Mouse (Mus musculus): ENCODE data around the gene U90926.

The U90926 gene

GRCm38 (mm10) chr5:92215308-92215707 is at the start of gene U90926:
U90926 (minus strand) TSS chr5:92215408.
- no peak for DNase-seq

GRCm38 (mm10) chr5:92263761-92264359 is 48.7 kb upstream of the U90926 start:
- no peak for DNase-seq

- DNase-seq, result no peak
These were observed 47.4 kb upstream of the U90926 start for GRCm38 (mm10) chr5:92262646-92263045.

GRCm38 (mm10) chr5:92256218-92256617 is 41.0 kb upstream of the U90926 start, which contains the start of gene Ppef2:
Ppef2 (minus strand) TSS chr5:92256278.
- no peak for DNase-seq

- no peak for DNase-seq
These were observed 39.3 kb upstream of the U90926 start for GRCm38 (mm10) chr5:92254476-92254875.

GRCm38 (mm10) chr5:92252797-92253343 is 37.7 kb upstream of the U90926 start:
- no peak for DNase-seq

GRCm38 (mm10) chr5:92252031-92252430 is 36.8 kb upstream of the U90926 start:
- DNase-seq, result no peak

GRCm38 (mm10) chr5:92248614-92249013 is 33.4 kb upstream of the U90926 start:
- DNase-seq, result no peak

GRCm38 (mm10) chr5:92245483-92245882 is 30.3 kb upstream of the U90926 start:
- DNase-seq, result no peak

- DNase-seq, result no peak
These were observed 29.7 kb upstream of the U90926 start for GRCm38 (mm10) chr5:92244900-92245299.

- DNase-seq, result no peak
These were observed 25.6 kb upstream of the U90926 start for GRCm38 (mm10) chr5:92240769-92241168.

GRCm38 (mm10) chr5:92239333-92240232 is 24.4 kb upstream of the U90926 start:
- DNase-seq, result peak; percentile 84

- DNase-seq, result no peak
These were observed 19.8 kb upstream of the U90926 start for GRCm38 (mm10) chr5:92234939-92235557.

GRCm38 (mm10) chr5:92233366-92233765 is 18.2 kb upstream of the U90926 start:
- DNase-seq, result no peak

- no peak for DNase-seq
These were observed 16.6 kb upstream of the U90926 start for GRCm38 (mm10) chr5:92231836-92232235.

- DNase-seq, result no peak
These were observed 15.1 kb upstream of the U90926 start for GRCm38 (mm10) chr5:92230306-92230705.

GRCm38 (mm10) chr5:92229514-92229913 is 14.3 kb upstream of the U90926 start:
- DNase-seq, result no peak

GRCm38 (mm10) chr5:92228776-92229175 is 13.6 kb upstream of the U90926 start:
- DNase-seq, result no peak

GRCm38 (mm10) chr5:92227782-92228181 is 12.6 kb upstream of the U90926 start:
- no peak for DNase-seq

- DNase-seq, result peak; percentile 12
These were observed 5.2 kb upstream of the U90926 start for GRCm38 (mm10) chr5:92220287-92220902.

GRCm38 (mm10) chr5:92219826-92220225 is 4.6 kb upstream of the U90926 start:
- DNase-seq, result no peak

- DNase-seq, result no peak
These were observed 3.9 kb upstream of the U90926 start for GRCm38 (mm10) chr5:92218915-92219793.

All from kidney, adult 18-20 months (tissue).